Mouse (Mus musculus): ENCODE data around the gene Paqr8.

- TF ChIP-seq POLR2A (IDR thresholded peaks at IDR 0.05; ENCODE audit: extremely low read depth, insufficient read depth, low read length) (no peak), CTCF (IDR thresholded peaks at IDR 0.05; ENCODE audit: extremely low read depth, insufficient read depth, low read length) (no peak)
Measured at GRCm38 (mm10) chr1:20919728-20920127, 29.3 kb downstream of the Paqr8 start.

Measured in cortical plate, adult 2 months (tissue).